Mouse (Mus musculus): ENCODE data around the gene Tmem255a.
A peak's percentile ranks its signal among the peaks of the same experiment; 100 is the strongest.
"Not testable (repeated sequence)": the region's sequence is repeated elsewhere in the genome, so short reads cannot be mapped to it uniquely, and the experiment has no call there.

Tmem255a gene

GRCm38 (mm10) chrX:38251851-38252571 is at the start of gene Tmem255a:
Gene Tmem255a, minus strand, starts transcription at chrX:38252439.
- no peak for DNase-seq (ENCODE audit: extremely low read depth, low read depth, low spot score)

GRCm38 (mm10) chrX:38259610-38260009 is 7.4 kb upstream of the Tmem255a start:
- no peak for DNase-seq (ENCODE audit: extremely low read depth, low read depth, low spot score)

GRCm38 (mm10) chrX:38250352-38250950 is 1.8 kb downstream of the Tmem255a start:
- no peak for DNase-seq (ENCODE audit: extremely low read depth, low read depth, low spot score)

GRCm38 (mm10) chrX:38249640-38250351 is 2.4 kb downstream of the Tmem255a start:
- DNase-seq (ENCODE audit: extremely low read depth, low read depth, low spot score): no peak

- DNase-seq (ENCODE audit: extremely low read depth, low read depth, low spot score): no peak
These were observed 4.6 kb downstream of the Tmem255a start for GRCm38 (mm10) chrX:38247601-38248000.

- no peak for DNase-seq (ENCODE audit: extremely low read depth, low read depth, low spot score)
These were observed 5.1 kb downstream of the Tmem255a start for GRCm38 (mm10) chrX:38247108-38247507.

- DNase-seq (ENCODE audit: extremely low read depth, low read depth, low spot score): no peak
These were observed 14.5 kb downstream of the Tmem255a start for GRCm38 (mm10) chrX:38237731-38238130.

- DNase-seq (ENCODE audit: extremely low read depth, low read depth, low spot score): no peak
These were observed 22.4 kb downstream of the Tmem255a start for GRCm38 (mm10) chrX:38229888-38230287.

- peak; percentile 25 for DNase-seq (ENCODE audit: extremely low read depth, low read depth, low spot score)
These were observed 29.5 kb downstream of the Tmem255a start for GRCm38 (mm10) chrX:38222757-38223156.

- DNase-seq (ENCODE audit: extremely low read depth, low read depth, low spot score): no peak
These were observed 34.6 kb downstream of the Tmem255a start for GRCm38 (mm10) chrX:38217676-38217991.

- no peak for DNase-seq (ENCODE audit: extremely low read depth, low read depth, low spot score)
These were observed 35.1 kb downstream of the Tmem255a start for GRCm38 (mm10) chrX:38216986-38217675.

GRCm38 (mm10) chrX:38207392-38207791 is 44.8 kb downstream of the Tmem255a start:
- DNase-seq (ENCODE audit: extremely low read depth, low read depth, low spot score): no peak

- DNase-seq (ENCODE audit: extremely low read depth, low read depth, low spot score): no peak
These were observed 50.4 kb downstream of the Tmem255a start for GRCm38 (mm10) chrX:38201816-38202215.

GRCm38 (mm10) chrX:38190458-38190764 is 61.8 kb downstream of the Tmem255a start:
- DNase-seq (ENCODE audit: extremely low read depth, low read depth, low spot score): no peak

GRCm38 (mm10) chrX:38189552-38190457 is 62.4 kb downstream of the Tmem255a start, which contains the start of gene Zbtb33:
Gene Zbtb33, plus strand, starts transcription at chrX:38189793.
- no peak for DNase-seq (ENCODE audit: extremely low read depth, low read depth, low spot score)

GRCm38 (mm10) chrX:38185520-38185919 is 66.7 kb downstream of the Tmem255a start:
- no peak for DNase-seq (ENCODE audit: extremely low read depth, low read depth, low spot score)

- DNase-seq (ENCODE audit: extremely low read depth, low read depth, low spot score): no peak
These were observed 70.5 kb downstream of the Tmem255a start for GRCm38 (mm10) chrX:38181608-38182258.

GRCm38 (mm10) chrX:38180656-38181607 is 71.3 kb downstream of the Tmem255a start:
- DNase-seq (ENCODE audit: extremely low read depth, low read depth, low spot score): no peak

GRCm38 (mm10) chrX:38179891-38180310 is 72.3 kb downstream of the Tmem255a start:
- DNase-seq (ENCODE audit: extremely low read depth, low read depth, low spot score): not testable (repeated sequence)
